Mouse (Mus musculus) intestine, embryonic 16.5 days (tissue): ENCODE measurements around the gene Zmynd12. TPM values are rescaled to one million over a fixed set of nuclear protein-coding genes. Genes with fewer than 3 reads are reported as not detected.

ENCODE experiments used
- ATAC-seq: fragments of 200-750 bp; cut with Nextera tagmentation; 2 replicates; pipeline ENCODE4 v1.8.0; 2017; ENCODE audit warnings: moderate TSS enrichment, moderate library complexity
- H3K27ac ChIP-seq: fragments of 300-500 bp; sonication (generic); 2 replicates; pipeline ENCODE4 v1.5.1; 2014; ENCODE audit warnings: mild to moderate bottlenecking, low read length
- H3K27me3 ChIP-seq: fragments of 300-500 bp; sonication (generic); replicated peaks from 2 replicates; pipeline ENCODE4 v1.6.1; 2014; ENCODE audit warnings: low read length, control low read depth, mixed read lengths; ENCODE audit not compliant: control insufficient read depth, insufficient read depth
- H3K36me3 ChIP-seq: fragments of 300-500 bp; sonication (generic); 2 replicates; pipeline ENCODE4 v1.6.1; 2014; ENCODE audit warnings: low read length, control low read depth; ENCODE audit not compliant: control insufficient read depth, insufficient read depth
- H3K4me1 ChIP-seq: fragments of 300-500 bp; sonication (generic); 2 replicates; pipeline ENCODE4 v1.6.1; 2014; ENCODE audit warnings: low read length, control low read depth, mixed read lengths; ENCODE audit not compliant: control insufficient read depth, insufficient read depth
- H3K4me2 ChIP-seq: fragments of 300-500 bp; sonication (generic); 2 replicates; pipeline ENCODE4 v1.6.1; 2014; ENCODE audit warnings: low read depth, low read length, control low read depth
- H3K4me3 ChIP-seq: fragments of 300-500 bp; sonication (generic); 2 replicates; pipeline ENCODE4 v1.5.1; 2014; ENCODE audit warnings: mild to moderate bottlenecking, low read length
- H3K9ac ChIP-seq: fragments of 300-500 bp; sonication (generic); 2 replicates; pipeline ENCODE4 v1.6.1; 2014; ENCODE audit warnings: low read depth, low read length
- H3K9me3 ChIP-seq: fragments of 300-500 bp; sonication (generic); 2 replicates; pipeline ENCODE4 v1.6.1; 2016; ENCODE audit warnings: low read length, control low read depth; ENCODE audit not compliant: control insufficient read depth
- WGBS: fragments of 180-500 bp; shearing (Covaris S2); extraction: QIAGEN DNeasy Blood & Tissue Kit; methylation state at CpG from one replicate; pipeline ENCODE4 v1.1.7; 2014; 5-methylcytosine and 5-hydroxymethylcytosine counted together
- polyA plus RNA-seq: library from polyadenylated mRNA; unstranded; fragments of >200 nt; fragmentation: Nextera tagmentation; extraction: Ambion mirVana; gene quantifications from 2 replicates; pipeline ENCODE4 v1.2.1, GENCODE M21; 2015

Zmynd12 gene
- polyA plus RNA-seq, result 0.99 and 1.2 TPM in 2 replicates

- Histone ChIP-seq H3K36me3 (no peaks in the 10 kb centered on the region; the same call in 1 of the 2 replicates), H3K27me3 (no peaks in the 10 kb centered on the region), H3K27ac (peak within 1 kb of the TSS; percentile 95), H3K4me3 (peak within 1 kb of the TSS; percentile 81), H3K4me2 (peak within 1 kb of the TSS; percentile 72), H3K4me1 (peaks cover 20% of the 10 kb centered on the region), H3K9ac (peak within 1 kb of the TSS; percentile 94), H3K9me3 (no peaks in the 10 kb centered on the region)
- ATAC-seq, result peak; percentile 98
- under 1% methylated on average over 52 of the region's 52 CpGs for WGBS
Measured at GRCm38 (mm10) chr4:119422294-119422964, at the start of gene Zmynd12, which contains the start of gene Ppcs. TSS of gene Zmynd12 (plus strand) at chr4:119422814. TSS of gene Ppcs (minus strand) at chr4:119422420.

- no peak for ATAC-seq
- 67% methylated on average over 7 of the region's 7 CpGs for WGBS
- no peak overlapping the region for H3K4me2 ChIP-seq
- no peak overlapping the region for H3K27ac ChIP-seq
- no peaks in the 10 kb centered on the region for H3K9me3 ChIP-seq
- H3K4me3 ChIP-seq, result no peak overlapping the region
- no peak overlapping the region for H3K9ac ChIP-seq
- no peaks in the 10 kb centered on the region for H3K36me3 ChIP-seq
- H3K4me1 ChIP-seq, result no peaks in the 10 kb centered on the region; the same call in 1 of the 2 replicates
- H3K27me3 ChIP-seq, result no peaks in the 10 kb centered on the region
Measured at GRCm38 (mm10) chr4:119381471-119382190, 41.0 kb upstream of the Zmynd12 start.

GRCm38 (mm10) chr4:119389184-119389583, 33.4 kb upstream of the Zmynd12 start:
- no peak overlapping the region for H3K27ac ChIP-seq
- H3K9ac ChIP-seq, result no peak overlapping the region
- no peaks in the 10 kb centered on the region for H3K27me3 ChIP-seq
- no peak overlapping the region for H3K4me3 ChIP-seq
- H3K4me2 ChIP-seq, result no peak overlapping the region
- no peak for ATAC-seq
- no peaks in the 10 kb centered on the region for H3K9me3 ChIP-seq
- no peaks in the 10 kb centered on the region for H3K4me1 ChIP-seq
- WGBS, result 77% methylated on average over 3 of the region's 3 CpGs
- H3K36me3 ChIP-seq, result no peaks in the 10 kb centered on the region

GRCm38 (mm10) chr4:119390369-119390768, 32.2 kb upstream of the Zmynd12 start:
- H3K9me3 ChIP-seq, result no peaks in the 10 kb centered on the region
- no peak for ATAC-seq
- no peaks in the 10 kb centered on the region for H3K4me1 ChIP-seq
- 84% methylated on average over 1 of the region's 1 CpGs for WGBS
- no peak overlapping the region for H3K27ac ChIP-seq
- no peak overlapping the region for H3K9ac ChIP-seq
- no peaks in the 10 kb centered on the region for H3K27me3 ChIP-seq
- no peak overlapping the region for H3K4me2 ChIP-seq
- no peak overlapping the region for H3K4me3 ChIP-seq
- no peaks in the 10 kb centered on the region for H3K36me3 ChIP-seq

DNA sequence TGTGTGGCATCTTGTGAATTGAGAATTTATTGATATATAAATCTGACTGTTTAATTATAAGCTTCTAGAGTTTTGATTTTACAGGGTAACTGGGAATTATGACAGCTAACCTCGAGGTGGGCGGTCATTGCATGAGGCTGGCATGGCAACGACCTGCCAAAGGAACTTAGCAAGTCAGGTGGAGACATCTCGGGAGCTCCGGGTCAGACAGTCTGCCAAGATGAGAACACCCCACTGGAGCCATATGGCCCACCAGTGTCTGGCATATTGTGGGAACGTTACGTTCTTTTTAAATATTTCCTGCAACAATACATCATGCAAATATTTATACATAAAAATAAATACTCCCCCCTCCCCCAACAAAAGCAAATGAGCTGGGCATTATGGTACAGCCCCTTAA, 23.9 kb upstream of the Zmynd12 start:
- Histone ChIP-seq H3K9me3 (no peaks in the 10 kb centered on the region), H3K27ac (no peak overlapping the region), H3K4me2 (no peak overlapping the region), H3K36me3 (no peaks in the 10 kb centered on the region), H3K27me3 (no peaks in the 10 kb centered on the region), H3K4me1 (no peaks in the 10 kb centered on the region), H3K9ac (no peak overlapping the region), H3K4me3 (no peak overlapping the region)
- no peak for ATAC-seq
- 76% methylated on average over 7 of the region's 7 CpGs for WGBS

DNA sequence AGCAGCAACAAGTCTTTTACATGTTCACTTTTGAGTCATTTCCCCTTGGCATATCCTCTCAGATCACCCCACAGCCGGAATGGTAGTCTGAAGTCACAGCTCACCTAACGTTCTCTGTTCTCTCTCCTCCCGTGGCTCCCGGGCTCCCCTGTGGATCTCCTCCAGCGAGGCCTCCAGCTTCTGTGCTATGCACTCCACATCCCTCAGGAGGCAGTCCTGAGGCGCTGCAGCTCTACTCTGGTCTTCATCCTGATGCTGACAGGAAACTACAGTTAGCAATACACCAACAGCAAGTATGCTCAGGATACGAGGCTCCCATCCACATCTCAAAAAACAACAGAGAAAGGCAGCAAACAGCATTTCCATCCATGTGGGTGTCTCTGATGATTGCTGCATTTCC, 21.7 kb upstream of the Zmynd12 start:
- no peak for ATAC-seq
- Histone ChIP-seq H3K9ac (no peak overlapping the region), H3K36me3 (no peaks in the 10 kb centered on the region), H3K4me3 (no peak overlapping the region), H3K9me3 (no peaks in the 10 kb centered on the region), H3K27ac (no peak overlapping the region), H3K4me1 (no peaks in the 10 kb centered on the region), H3K4me2 (no peak overlapping the region), H3K27me3 (no peaks in the 10 kb centered on the region)
- 62% methylated on average over 7 of the region's 7 CpGs for WGBS

GRCm38 (mm10) chr4:119403431-119403830, 19.2 kb upstream of the Zmynd12 start:
- Histone ChIP-seq H3K36me3 (no peaks in the 10 kb centered on the region), H3K9ac (no peak overlapping the region), H3K4me1 (no peaks in the 10 kb centered on the region), H3K4me3 (no peak overlapping the region), H3K4me2 (no peak overlapping the region), H3K27me3 (no peaks in the 10 kb centered on the region), H3K27ac (no peak overlapping the region), H3K9me3 (no peaks in the 10 kb centered on the region)
- no peak for ATAC-seq
- WGBS, result 92% methylated on average over 2 of the region's 2 CpGs

- no peak overlapping the region for H3K27ac ChIP-seq
- ATAC-seq, result no peak
- H3K9me3 ChIP-seq, result no peaks in the 10 kb centered on the region
- H3K27me3 ChIP-seq, result no peaks in the 10 kb centered on the region
- peaks cover 5% of the 10 kb centered on the region for H3K4me1 ChIP-seq
- no peak overlapping the region for H3K9ac ChIP-seq
- 78% methylated on average over 11 of the region's 12 CpGs for WGBS
- no peak overlapping the region for H3K4me2 ChIP-seq
- no peak overlapping the region for H3K4me3 ChIP-seq
- no peaks in the 10 kb centered on the region for H3K36me3 ChIP-seq
Measured at GRCm38 (mm10) chr4:119411877-119412650, 10.6 kb upstream of the Zmynd12 start.

DNA sequence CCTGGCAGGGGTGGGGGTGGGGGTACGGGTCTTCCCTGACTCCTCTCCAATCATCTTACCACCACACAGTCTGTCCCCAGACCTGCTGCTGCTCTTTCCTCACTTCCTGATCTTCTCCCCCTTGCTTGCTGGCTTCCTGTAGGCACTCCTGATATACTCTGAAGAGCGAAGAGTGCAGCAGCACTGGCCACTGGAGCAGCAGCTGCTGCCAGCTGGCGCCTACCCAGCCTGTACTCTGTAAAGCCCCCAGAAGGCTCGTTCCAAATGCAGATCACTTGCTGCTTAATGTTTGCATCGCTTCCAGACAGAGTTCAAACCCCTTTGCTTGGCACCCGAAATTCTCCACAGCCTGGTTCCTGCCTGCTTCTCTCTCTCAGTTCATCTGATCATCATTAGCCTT, 9.8 kb upstream of the Zmynd12 start:
- ATAC-seq, result no peak
- no peak overlapping the region for H3K4me2 ChIP-seq
- H3K27ac ChIP-seq, result no peak overlapping the region
- no peaks in the 10 kb centered on the region for H3K9me3 ChIP-seq
- H3K4me3 ChIP-seq, result no peak overlapping the region
- no peaks in the 10 kb centered on the region for H3K36me3 ChIP-seq
- 49% methylated on average over 6 of the region's 6 CpGs for WGBS
- H3K27me3 ChIP-seq, result no peaks in the 10 kb centered on the region
- no peak overlapping the region for H3K9ac ChIP-seq
- H3K4me1 ChIP-seq, result peaks cover 5% of the 10 kb centered on the region
